Mouse (Mus musculus): ENCODE results near the gene Timm13. TPM values are rescaled to one million over a fixed set of nuclear protein-coding genes. Genes with fewer than 3 reads are reported as not detected.
A peak's percentile ranks its signal among the peaks of the same experiment; 100 is the strongest.

Gene Timm13
- polyA plus RNA-seq, 1 experiment from 2014 or later: 293 TPM

GRCm38 (mm10) chr10:80940320-80940987 lies 39.7 kb upstream of the Timm13 start:
- Histone ChIP-seq H3K36me3 (no peaks in the 10 kb centered on the region), H3K9me3 (replicated peaks) (no peaks in the 10 kb centered on the region), H3K4me2 (peak overlapping the region; percentile 59), H3K27ac (ENCODE audit: poor library complexity, severe bottlenecking) (peak overlapping the region; percentile 100), H3K27me3 (replicated peaks) (no peaks in the 10 kb centered on the region), H3K4me1 (replicated peaks) (peaks cover 81% of the 10 kb centered on the region), H3K4me3 (peak overlapping the region; percentile 21; the same call in 1 of the 2 replicates), H3K9ac (peak overlapping the region; percentile 55)
- WGBS: 21% methylated on average over 8 of the region's 8 CpGs
- ATAC-seq (ENCODE audit: insufficient number of reproducible peaks, low FRiP score): peak; percentile 58

- peaks cover 87% of the 10 kb centered on the region for H3K4me1 ChIP-seq (replicated peaks)
- H3K27ac ChIP-seq (ENCODE audit: poor library complexity, severe bottlenecking): peak overlapping the region; percentile 100
- H3K9ac ChIP-seq: peak overlapping the region; percentile 55
- no peaks in the 10 kb centered on the region for H3K27me3 ChIP-seq (replicated peaks)
- H3K4me3 ChIP-seq: peak overlapping the region; percentile 21
- H3K9me3 ChIP-seq (replicated peaks): no peaks in the 10 kb centered on the region
- H3K36me3 ChIP-seq: no peaks in the 10 kb centered on the region
- ATAC-seq (ENCODE audit: insufficient number of reproducible peaks, low FRiP score): peak; percentile 30
- H3K4me2 ChIP-seq: peak overlapping the region; percentile 59
- 4% methylated on average over 28 of the region's 28 CpGs for WGBS
These were observed 38.9 kb upstream of the Timm13 start for GRCm38 (mm10) chr10:80939671-80940070.

- peaks cover 6% of the 10 kb centered on the region; the same call in 1 of the 2 replicates for H3K27me3 ChIP-seq (replicated peaks)
- peak; percentile 45; the same call in 1 of the 2 replicates for ATAC-seq (ENCODE audit: insufficient number of reproducible peaks, low FRiP score)
- H3K9me3 ChIP-seq (replicated peaks): no peaks in the 10 kb centered on the region
- H3K4me1 ChIP-seq (replicated peaks): peaks cover 93% of the 10 kb centered on the region
- H3K4me3 ChIP-seq: peak overlapping the region; percentile 21
- H3K4me2 ChIP-seq: peak overlapping the region; percentile 59
- WGBS: 6% methylated on average over 15 of the region's 15 CpGs
- H3K9ac ChIP-seq: peak overlapping the region; percentile 55
- no peaks in the 10 kb centered on the region for H3K36me3 ChIP-seq
- H3K27ac ChIP-seq (ENCODE audit: poor library complexity, severe bottlenecking): peak overlapping the region; percentile 100
These were observed 38.2 kb upstream of the Timm13 start for GRCm38 (mm10) chr10:80938831-80939550.

GRCm38 (mm10) chr10:80937646-80938045 lies 36.9 kb upstream of the Timm13 start:
- Histone ChIP-seq H3K9me3 (replicated peaks) (no peaks in the 10 kb centered on the region), H3K27ac (ENCODE audit: poor library complexity, severe bottlenecking) (peak overlapping the region; percentile 26; the same call in 1 of the 2 replicates), H3K27me3 (replicated peaks) (peaks cover 12% of the 10 kb centered on the region; the same call in 1 of the 2 replicates), H3K4me1 (replicated peaks) (peaks cover 94% of the 10 kb centered on the region), H3K36me3 (no peaks in the 10 kb centered on the region), H3K9ac (peak overlapping the region; percentile 57; the same call in 1 of the 2 replicates), H3K4me3 (no peak overlapping the region), H3K4me2 (peak overlapping the region; percentile 3; the same call in 1 of the 2 replicates)
- 27% methylated on average over 8 of the region's 8 CpGs for WGBS
- ATAC-seq (ENCODE audit: insufficient number of reproducible peaks, low FRiP score): no peak

- Histone ChIP-seq H3K9me3 (replicated peaks) (no peaks in the 10 kb centered on the region), H3K4me2 (peak overlapping the region; percentile 82), H3K4me3 (peak overlapping the region; percentile 52), H3K9ac (peak overlapping the region; percentile 74), H3K36me3 (no peaks in the 10 kb centered on the region), H3K27me3 (replicated peaks) (peaks cover 12% of the 10 kb centered on the region; the same call in 1 of the 2 replicates), H3K27ac (ENCODE audit: poor library complexity, severe bottlenecking) (peak overlapping the region; percentile 82), H3K4me1 (replicated peaks) (peaks cover 98% of the 10 kb centered on the region)
- WGBS: 11% methylated on average over 6 of the region's 6 CpGs
- ATAC-seq (ENCODE audit: insufficient number of reproducible peaks, low FRiP score): no peak
These were observed 36.0 kb upstream of the Timm13 start for GRCm38 (mm10) chr10:80936810-80937164.

GRCm38 (mm10) chr10:80936135-80936809 lies 35.5 kb upstream of the Timm13 start:
- H3K27me3 ChIP-seq (replicated peaks): peaks cover 12% of the 10 kb centered on the region; the same call in 1 of the 2 replicates

GRCm38 (mm10) chr10:80935698-80936097 lies 34.9 kb upstream of the Timm13 start:
- H3K4me3 ChIP-seq: peak overlapping the region; percentile 52
- H3K4me1 ChIP-seq (replicated peaks): peaks cover 95% of the 10 kb centered on the region
- whole genome bisulfite sequencing: 8% methylated on average over 17 of the region's 17 CpGs
- no peak for ATAC-seq (ENCODE audit: insufficient number of reproducible peaks, low FRiP score)
- peaks cover 12% of the 10 kb centered on the region; the same call in 1 of the 2 replicates for H3K27me3 ChIP-seq (replicated peaks)
- peak overlapping the region; percentile 82; the same call in 1 of the 2 replicates for H3K27ac ChIP-seq (ENCODE audit: poor library complexity, severe bottlenecking)
- peak overlapping the region; percentile 82 for H3K4me2 ChIP-seq
- no peaks in the 10 kb centered on the region for H3K9me3 ChIP-seq (replicated peaks)
- H3K36me3 ChIP-seq: no peaks in the 10 kb centered on the region
- H3K9ac ChIP-seq: peak overlapping the region; percentile 74

More at GRCm38 (mm10) chr10:80936135-80936809, 35.5 kb upstream of the Timm13 start:
- Histone ChIP-seq H3K4me3 (peak overlapping the region; percentile 52), H3K27ac (ENCODE audit: poor library complexity, severe bottlenecking) (peak overlapping the region; percentile 82), H3K4me2 (peak overlapping the region; percentile 82), H3K9ac (peak overlapping the region; percentile 74), H3K36me3 (no peaks in the 10 kb centered on the region), H3K4me1 (replicated peaks) (peaks cover 98% of the 10 kb centered on the region), H3K9me3 (replicated peaks) (no peaks in the 10 kb centered on the region)
- peak; percentile 51 for ATAC-seq (ENCODE audit: insufficient number of reproducible peaks, low FRiP score)
- WGBS: 3% methylated on average over 37 of the region's 37 CpGs

- Histone ChIP-seq H3K27ac (ENCODE audit: poor library complexity, severe bottlenecking) (no peak overlapping the region), H3K4me2 (peak overlapping the region; percentile 82), H3K4me3 (no peak overlapping the region), H3K36me3 (no peaks in the 10 kb centered on the region), H3K9ac (peak overlapping the region; percentile 74; the same call in 1 of the 2 replicates), H3K27me3 (replicated peaks) (peaks cover 12% of the 10 kb centered on the region; the same call in 1 of the 2 replicates), H3K9me3 (replicated peaks) (no peaks in the 10 kb centered on the region), H3K4me1 (replicated peaks) (peaks cover 91% of the 10 kb centered on the region)
- WGBS: 27% methylated on average over 3 of the region's 3 CpGs
- no peak for ATAC-seq (ENCODE audit: insufficient number of reproducible peaks, low FRiP score)
These were observed 34.5 kb upstream of the Timm13 start for GRCm38 (mm10) chr10:80935241-80935640.

- ATAC-seq (ENCODE audit: insufficient number of reproducible peaks, low FRiP score): no peak
- no peaks in the 10 kb centered on the region for H3K36me3 ChIP-seq
- H3K27me3 ChIP-seq (replicated peaks): peaks cover 12% of the 10 kb centered on the region; the same call in 1 of the 2 replicates
- H3K4me2 ChIP-seq: peak overlapping the region; percentile 93; the same call in 1 of the 2 replicates
- H3K4me3 ChIP-seq: no peak overlapping the region
- no peak overlapping the region; the same call in 1 of the 2 replicates for H3K9ac ChIP-seq
- 0 out of 2 replicates have a peak overlapping the region, but pooled peaks have one; percentile 2 for H3K27ac ChIP-seq (ENCODE audit: poor library complexity, severe bottlenecking)
- peaks cover 84% of the 10 kb centered on the region for H3K4me1 ChIP-seq (replicated peaks)
- 51% methylated on average over 14 of the region's 14 CpGs for WGBS
- no peaks in the 10 kb centered on the region for H3K9me3 ChIP-seq (replicated peaks)
These were observed 33.6 kb upstream of the Timm13 start for GRCm38 (mm10) chr10:80934136-80934985.

- no peaks in the 10 kb centered on the region for H3K9me3 ChIP-seq (replicated peaks)
- peak overlapping the region; percentile 88; the same call in 1 of the 2 replicates for H3K9ac ChIP-seq
- H3K4me3 ChIP-seq: peak overlapping the region; percentile 66
- no peak overlapping the region for H3K27ac ChIP-seq (ENCODE audit: poor library complexity, severe bottlenecking)
- ATAC-seq (ENCODE audit: insufficient number of reproducible peaks, low FRiP score): no peak
- H3K4me1 ChIP-seq (replicated peaks): peaks cover 81% of the 10 kb centered on the region
- peak overlapping the region; percentile 93 for H3K4me2 ChIP-seq
- H3K36me3 ChIP-seq: no peaks in the 10 kb centered on the region
- WGBS: 4% methylated on average over 21 of the region's 21 CpGs
- H3K27me3 ChIP-seq (replicated peaks): peaks cover 12% of the 10 kb centered on the region; the same call in 1 of the 2 replicates
These were observed 32.7 kb upstream of the Timm13 start for GRCm38 (mm10) chr10:80933421-80933979.
